Mouse (Mus musculus) midbrain, embryonic 14.5 days (tissue): ENCODE data around the gene Otulin. TPM values are rescaled to one million over a fixed set of nuclear protein-coding genes. Genes with fewer than 3 reads are reported as not detected.

Source experiments
- ATAC-seq: fragments of 200-750 bp; cut with Nextera tagmentation; 2 replicates; pipeline ENCODE4 v1.8.0; 2017; ENCODE audit warnings: moderate number of reproducible peaks, moderate library complexity; ENCODE audit not compliant: low FRiP score, low TSS enrichment
- DNase-seq: peaks from one replicate; pipeline ENCODE4 v3.0.0-alpha.2; 2015
- H3K27ac ChIP-seq: fragments of 300-500 bp; sonication (generic); replicated peaks from 2 replicates; pipeline ENCODE4 v1.5.1; 2014; ENCODE audit warnings: mild to moderate bottlenecking, low read depth, low read length, moderate library complexity
- H3K27me3 ChIP-seq: fragments of 300-500 bp; sonication (generic); 2 replicates; pipeline ENCODE4 v1.6.1; 2014; ENCODE audit warnings: low read length, control low read depth, mixed read lengths; ENCODE audit not compliant: control insufficient read depth, insufficient read depth
- H3K36me3 ChIP-seq: fragments of 300-500 bp; sonication (generic); 2 replicates; pipeline ENCODE4 v1.6.1; 2014; ENCODE audit warnings: low read length, control low read depth; ENCODE audit not compliant: control insufficient read depth, insufficient read depth
- H3K4me1 ChIP-seq: fragments of 300-500 bp; sonication (generic); 2 replicates; pipeline ENCODE4 v1.6.1; 2014; ENCODE audit warnings: mild to moderate bottlenecking, antibody characterized with exemption, low read length, control low read depth; ENCODE audit not compliant: control insufficient read depth, insufficient read depth
- H3K4me2 ChIP-seq: fragments of 300-500 bp; sonication (generic); 2 replicates; pipeline ENCODE4 v1.6.1; 2014; ENCODE audit warnings: mild to moderate bottlenecking, low read length, moderate library complexity
- H3K4me3 ChIP-seq: fragments of 300-500 bp; sonication (generic); replicated peaks from 2 replicates; pipeline ENCODE4 v1.5.1; 2014; ENCODE audit warnings: low read depth, low read length
- H3K9ac ChIP-seq: fragments of 300-500 bp; sonication (generic); replicated peaks from 2 replicates; pipeline ENCODE4 v1.6.1; 2014; ENCODE audit warnings: mild to moderate bottlenecking, low read length, moderate library complexity
- H3K9me3 ChIP-seq: fragments of 300-500 bp; sonication (generic); 2 replicates; pipeline ENCODE4 v1.6.1; 2016; ENCODE audit warnings: low read length, control low read depth, mixed read lengths; ENCODE audit not compliant: control insufficient read depth
- WGBS: fragments of 180-500 bp; shearing (Covaris S2); extraction: QIAGEN DNeasy Blood & Tissue Kit; methylation state at CpG from one replicate; pipeline ENCODE4 v1.1.7; 2014; 5-methylcytosine and 5-hydroxymethylcytosine counted together
- polyA plus RNA-seq: library from polyadenylated mRNA; unstranded; fragments of >200 nt; fragmentation: Nextera tagmentation; extraction: Ambion mirVana; gene quantifications from 2 replicates; pipeline ENCODE4 v1.2.1, GENCODE M21; 2014

The Otulin gene
- polyA plus RNA-seq = 29.7 and 30.1 TPM in 2 replicates

- peak within 1 kb of the TSS; percentile 59 for H3K4me2 ChIP-seq
- peaks cover 11% of the 10 kb centered on the region for H3K4me1 ChIP-seq
- ATAC-seq (peak; percentile 99), DNase-seq (peak; percentile 99)
- H3K9ac ChIP-seq = peak within 1 kb of the TSS; percentile 60
- peak within 1 kb of the TSS; percentile 67 for H3K4me3 ChIP-seq
- H3K36me3 ChIP-seq = peaks cover 4% of the 10 kb centered on the region; the same call in 1 of the 2 replicates
- H3K27me3 ChIP-seq = no peaks in the 10 kb centered on the region
- H3K9me3 ChIP-seq = no peaks in the 10 kb centered on the region
- WGBS = 6% methylated on average over 56 of the region's 56 CpGs
- H3K27ac ChIP-seq = peak within 1 kb of the TSS; percentile 43; the same call in 1 of the 2 replicates
Measured at GRCm38 (mm10) chr15:27630601-27631383, at the start of gene Otulin. Gene Otulin, minus strand, starts transcription at chr15:27630693.

- H3K4me3 ChIP-seq = no peak overlapping the region
- no peaks in the 10 kb centered on the region for H3K36me3 ChIP-seq
- H3K9ac ChIP-seq = no peak overlapping the region
- no peaks in the 10 kb centered on the region for H3K9me3 ChIP-seq
- DNase-seq = no peak
- no peaks in the 10 kb centered on the region for H3K27me3 ChIP-seq
- WGBS = 86% methylated on average over 9 of the region's 9 CpGs
- no peak overlapping the region for H3K27ac ChIP-seq
- peaks cover 6% of the 10 kb centered on the region for H3K4me1 ChIP-seq
- no peak overlapping the region for H3K4me2 ChIP-seq
- no peak for ATAC-seq
Measured at GRCm38 (mm10) chr15:27678511-27678910, 48.0 kb upstream of the Otulin start.

GRCm38 (mm10) chr15:27677801-27678200, 47.3 kb upstream of the Otulin start:
- no peak overlapping the region for H3K27ac ChIP-seq
- DNase-seq = no peak
- no peaks in the 10 kb centered on the region for H3K36me3 ChIP-seq
- H3K9ac ChIP-seq = no peak overlapping the region
- no peaks in the 10 kb centered on the region for H3K27me3 ChIP-seq
- 91% methylated on average over 6 of the region's 6 CpGs for WGBS
- no peak overlapping the region for H3K4me2 ChIP-seq
- ATAC-seq = no peak
- peaks cover 7% of the 10 kb centered on the region for H3K4me1 ChIP-seq
- H3K4me3 ChIP-seq = no peak overlapping the region
- H3K9me3 ChIP-seq = no peaks in the 10 kb centered on the region

- Histone ChIP-seq H3K36me3 (no peaks in the 10 kb centered on the region), H3K4me1 (peaks cover 13% of the 10 kb centered on the region), H3K27me3 (no peaks in the 10 kb centered on the region), H3K4me2 (no peak overlapping the region), H3K4me3 (no peak overlapping the region), H3K9me3 (no peaks in the 10 kb centered on the region), H3K27ac (no peak overlapping the region), H3K9ac (no peak overlapping the region)
- ATAC-seq = no peak
- 42% methylated on average over 9 of the region's 9 CpGs for WGBS
- DNase-seq = no peak
Measured at GRCm38 (mm10) chr15:27676211-27676610, 45.7 kb upstream of the Otulin start.

- 94% methylated on average over 7 of the region's 7 CpGs for WGBS
- ATAC-seq = no peak
Measured at GRCm38 (mm10) chr15:27675122-27675521, 44.6 kb upstream of the Otulin start.

GRCm38 (mm10) chr15:27674041-27674440, 43.5 kb upstream of the Otulin start:
- Histone ChIP-seq H3K9ac (no peak overlapping the region), H3K4me1 (peaks cover 13% of the 10 kb centered on the region), H3K36me3 (no peaks in the 10 kb centered on the region), H3K4me3 (no peak overlapping the region), H3K4me2 (no peak overlapping the region), H3K27ac (no peak overlapping the region), H3K27me3 (no peaks in the 10 kb centered on the region), H3K9me3 (no peaks in the 10 kb centered on the region)
- WGBS = 87% methylated on average over 6 of the region's 6 CpGs
- ATAC-seq (no peak), DNase-seq (no peak)

More at GRCm38 (mm10) chr15:27675122-27675521, 44.6 kb upstream of the Otulin start:
- Histone ChIP-seq H3K4me1 (peaks cover 13% of the 10 kb centered on the region), H3K27ac (no peak overlapping the region), H3K9me3 (no peaks in the 10 kb centered on the region), H3K27me3 (no peaks in the 10 kb centered on the region), H3K4me3 (no peak overlapping the region), H3K4me2 (no peak overlapping the region), H3K9ac (no peak overlapping the region), H3K36me3 (no peaks in the 10 kb centered on the region)
- no peak for DNase-seq

- 90% methylated on average over 6 of the region's 6 CpGs for WGBS
- Histone ChIP-seq H3K27me3 (no peaks in the 10 kb centered on the region), H3K4me1 (peaks cover 13% of the 10 kb centered on the region), H3K9me3 (no peaks in the 10 kb centered on the region), H3K4me3 (no peak overlapping the region), H3K4me2 (no peak overlapping the region), H3K9ac (no peak overlapping the region), H3K27ac (no peak overlapping the region), H3K36me3 (no peaks in the 10 kb centered on the region)
- no peak for DNase-seq
- no peak for ATAC-seq
Measured at GRCm38 (mm10) chr15:27673151-27673550, 42.7 kb upstream of the Otulin start.

GRCm38 (mm10) chr15:27672259-27672658, 41.8 kb upstream of the Otulin start:
- DNase-seq (peak; percentile 42), ATAC-seq (no peak)
- H3K9ac ChIP-seq = no peak overlapping the region
- no peaks in the 10 kb centered on the region for H3K27me3 ChIP-seq
- peaks cover 13% of the 10 kb centered on the region for H3K4me1 ChIP-seq
- no peaks in the 10 kb centered on the region for H3K9me3 ChIP-seq
- no peak overlapping the region for H3K4me3 ChIP-seq
- no peak overlapping the region for H3K4me2 ChIP-seq
- WGBS = 39% methylated on average over 8 of the region's 8 CpGs
- H3K36me3 ChIP-seq = no peaks in the 10 kb centered on the region
- H3K27ac ChIP-seq = no peak overlapping the region
